Mouse (Mus musculus): ENCODE data around the gene Gli3. TPM values are rescaled to one million over a fixed set of nuclear protein-coding genes. Genes with fewer than 3 reads are reported as not detected.

Gli3 gene
- polyA plus RNA-seq (2015; fragmentation: Nextera tagmentation; extraction: Ambion mirVana), result 2.6 and 4.4 TPM in 2 replicates

- Histone ChIP-seq H3K36me3 (no peaks in the 10 kb centered on the region), H3K27ac (replicated peaks) (peak within 1 kb of the TSS; percentile 73), H3K4me2 (peak within 1 kb of the TSS; percentile 98), H3K27me3 (replicated peaks) (peaks cover 20% of the 10 kb centered on the region), H3K4me1 (peaks cover 20% of the 10 kb centered on the region), H3K9me3 (replicated peaks) (no peaks in the 10 kb centered on the region), H3K9ac (replicated peaks) (peak within 1 kb of the TSS; percentile 55), H3K4me3 (replicated peaks) (peak within 1 kb of the TSS; percentile 57)
- under 1% methylated on average over 48 of the region's 76 CpGs for WGBS
- peak; percentile 93 for ATAC-seq (ENCODE audit: low FRiP score)
These were observed at the start of gene Gli3 for GRCm38 (mm10) chr13:15462830-15463491. Gene Gli3, plus strand, starts transcription at chr13:15463235.

- 54% methylated on average over 10 of the region's 10 CpGs for WGBS
These were observed 41.8 kb upstream of the Gli3 start for GRCm38 (mm10) chr13:15421182-15421750.

GRCm38 (mm10) chr13:15442002-15442401 lies 21.0 kb upstream of the Gli3 start:
- Histone ChIP-seq H3K9me3 (replicated peaks) (no peaks in the 10 kb centered on the region), H3K27ac (replicated peaks) (no peak overlapping the region), H3K36me3 (no peaks in the 10 kb centered on the region), H3K4me2 (no peak overlapping the region), H3K4me3 (replicated peaks) (no peak overlapping the region), H3K4me1 (no peaks in the 10 kb centered on the region), H3K27me3 (replicated peaks) (no peaks in the 10 kb centered on the region), H3K9ac (replicated peaks) (no peak overlapping the region)
- WGBS, result 84% methylated on average over 4 of the region's 4 CpGs
- ATAC-seq (ENCODE audit: low FRiP score), result no peak

More at GRCm38 (mm10) chr13:15421182-15421750, 41.8 kb upstream of the Gli3 start:
- no peaks in the 10 kb centered on the region for H3K9me3 ChIP-seq (replicated peaks)
- peak overlapping the region; percentile 17 for H3K4me2 ChIP-seq
- H3K4me1 ChIP-seq, result no peaks in the 10 kb centered on the region
- H3K9ac ChIP-seq (replicated peaks), result no peak overlapping the region
- no peak for ATAC-seq (ENCODE audit: low FRiP score)
- no peak overlapping the region for H3K27ac ChIP-seq (replicated peaks)
- H3K27me3 ChIP-seq (replicated peaks), result no peaks in the 10 kb centered on the region
- no peaks in the 10 kb centered on the region for H3K36me3 ChIP-seq
- H3K4me3 ChIP-seq (replicated peaks), result no peak overlapping the region

- no peaks in the 10 kb centered on the region for H3K36me3 ChIP-seq
- WGBS, result 74% methylated on average over 4 of the region's 4 CpGs
- H3K9ac ChIP-seq (replicated peaks), result no peak overlapping the region
- H3K4me2 ChIP-seq, result no peak overlapping the region
- no peaks in the 10 kb centered on the region for H3K9me3 ChIP-seq (replicated peaks)
- no peak overlapping the region for H3K27ac ChIP-seq (replicated peaks)
- H3K4me1 ChIP-seq, result no peaks in the 10 kb centered on the region
- H3K4me3 ChIP-seq (replicated peaks), result no peak overlapping the region
- ATAC-seq (ENCODE audit: low FRiP score), result no peak
- no peaks in the 10 kb centered on the region for H3K27me3 ChIP-seq (replicated peaks)
These were observed 18.7 kb upstream of the Gli3 start for GRCm38 (mm10) chr13:15444312-15444711.

DNA sequence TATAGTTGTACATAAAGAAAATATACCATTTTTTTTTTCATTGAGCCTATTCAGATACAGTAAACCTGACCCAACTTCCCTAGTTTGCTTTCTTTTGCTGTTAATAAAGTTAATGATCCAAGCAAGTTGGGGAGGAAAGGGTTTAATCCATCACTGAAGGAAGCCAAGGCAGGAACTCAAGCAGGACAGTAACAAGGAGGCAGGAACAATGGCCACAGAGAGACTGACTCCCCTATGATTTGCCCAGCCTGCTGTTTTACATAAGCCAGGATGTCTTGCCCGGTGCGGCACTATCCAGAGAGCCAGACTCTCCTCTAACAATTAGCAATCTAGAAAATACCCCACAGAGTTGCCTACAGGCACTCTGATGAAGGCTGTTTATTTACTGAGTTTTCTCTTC lies 17.4 kb upstream of the Gli3 start:
- Histone ChIP-seq H3K4me1 (no peaks in the 10 kb centered on the region), H3K9ac (replicated peaks) (no peak overlapping the region), H3K27ac (replicated peaks) (no peak overlapping the region), H3K36me3 (no peaks in the 10 kb centered on the region), H3K27me3 (replicated peaks) (no peaks in the 10 kb centered on the region), H3K4me3 (replicated peaks) (no peak overlapping the region), H3K4me2 (no peak overlapping the region), H3K9me3 (replicated peaks) (no peaks in the 10 kb centered on the region)
- WGBS, result 50% methylated on average over 2 of the region's 2 CpGs
- ATAC-seq (ENCODE audit: low FRiP score), result no peak

- Histone ChIP-seq H3K27ac (replicated peaks) (no peak overlapping the region), H3K4me1 (no peaks in the 10 kb centered on the region), H3K9me3 (replicated peaks) (no peaks in the 10 kb centered on the region), H3K36me3 (no peaks in the 10 kb centered on the region), H3K27me3 (replicated peaks) (no peaks in the 10 kb centered on the region), H3K4me2 (no peak overlapping the region), H3K9ac (replicated peaks) (no peak overlapping the region), H3K4me3 (replicated peaks) (no peak overlapping the region)
- no peak for ATAC-seq (ENCODE audit: low FRiP score)
- WGBS, result 87% methylated on average over 8 of the region's 8 CpGs
These were observed 17.0 kb upstream of the Gli3 start for GRCm38 (mm10) chr13:15446004-15446403.

GRCm38 (mm10) chr13:15446782-15447564 lies 16.1 kb upstream of the Gli3 start:
- Histone ChIP-seq H3K9me3 (replicated peaks) (no peaks in the 10 kb centered on the region), H3K4me3 (replicated peaks) (no peak overlapping the region), H3K27me3 (replicated peaks) (no peaks in the 10 kb centered on the region), H3K36me3 (no peaks in the 10 kb centered on the region), H3K9ac (replicated peaks) (no peak overlapping the region), H3K4me2 (no peak overlapping the region), H3K27ac (replicated peaks) (no peak overlapping the region), H3K4me1 (no peaks in the 10 kb centered on the region)
- 85% methylated on average over 7 of the region's 7 CpGs for WGBS
- no peak for ATAC-seq (ENCODE audit: low FRiP score)

- ATAC-seq (ENCODE audit: low FRiP score), result no peak
- Histone ChIP-seq H3K9ac (replicated peaks) (no peak overlapping the region), H3K27ac (replicated peaks) (no peak overlapping the region), H3K9me3 (replicated peaks) (no peaks in the 10 kb centered on the region), H3K36me3 (no peaks in the 10 kb centered on the region), H3K4me1 (no peaks in the 10 kb centered on the region), H3K4me2 (no peak overlapping the region), H3K27me3 (replicated peaks) (no peaks in the 10 kb centered on the region), H3K4me3 (replicated peaks) (no peak overlapping the region)
- 62% methylated on average over 2 of the region's 2 CpGs for WGBS
These were observed 12.1 kb upstream of the Gli3 start for GRCm38 (mm10) chr13:15450941-15451340.

DNA sequence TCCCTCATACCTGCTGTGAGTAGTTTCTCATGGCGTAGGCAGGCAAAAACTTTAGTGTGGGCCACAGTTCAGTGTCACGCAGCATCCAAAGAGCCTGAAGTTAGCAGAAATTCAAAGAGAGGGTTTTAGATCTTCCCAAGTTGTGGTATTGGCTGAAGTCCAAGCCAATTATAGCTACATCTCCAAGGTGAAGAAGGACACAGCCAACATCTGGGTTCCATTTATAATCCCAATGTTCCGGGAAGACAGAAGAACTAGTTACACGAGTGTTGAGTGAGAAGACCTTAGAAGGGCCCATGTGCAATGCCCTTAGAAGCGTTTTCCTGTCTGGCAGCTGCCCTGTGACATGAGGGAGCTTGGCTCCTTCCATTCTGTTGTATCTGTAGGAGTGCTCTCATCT lies 5.2 kb upstream of the Gli3 start:
- Histone ChIP-seq H3K9ac (replicated peaks) (no peak overlapping the region), H3K27me3 (replicated peaks) (peaks cover 6% of the 10 kb centered on the region), H3K36me3 (no peaks in the 10 kb centered on the region), H3K9me3 (replicated peaks) (no peaks in the 10 kb centered on the region), H3K4me3 (replicated peaks) (no peak overlapping the region), H3K27ac (replicated peaks) (no peak overlapping the region), H3K4me2 (no peak overlapping the region), H3K4me1 (peaks cover 3% of the 10 kb centered on the region; the same call in 1 of the 2 replicates)
- no peak for ATAC-seq (ENCODE audit: low FRiP score)
- 78% methylated on average over 5 of the region's 5 CpGs for WGBS

- no peak for ATAC-seq (ENCODE audit: low FRiP score)
- Histone ChIP-seq H3K36me3 (no peaks in the 10 kb centered on the region), H3K4me2 (peak overlapping the region; percentile 98; the same call in 1 of the 2 replicates), H3K27me3 (replicated peaks) (peaks cover 20% of the 10 kb centered on the region), H3K4me1 (peaks cover 20% of the 10 kb centered on the region), H3K27ac (replicated peaks) (no peak overlapping the region), H3K9me3 (replicated peaks) (no peaks in the 10 kb centered on the region), H3K4me3 (replicated peaks) (peak overlapping the region; percentile 57; the same call in 1 of the 2 replicates), H3K9ac (replicated peaks) (no peak overlapping the region)
- WGBS, result 21% methylated on average over 7 of the region's 7 CpGs
These were observed 1.1 kb upstream of the Gli3 start for GRCm38 (mm10) chr13:15461926-15462325.

GRCm38 (mm10) chr13:15463492-15464080 lies 551 bp downstream of the Gli3 start:
- peak overlapping the region; percentile 73 for H3K27ac ChIP-seq (replicated peaks)
- under 1% methylated on average over 53 of the region's 70 CpGs for WGBS
- peak overlapping the region; percentile 55 for H3K9ac ChIP-seq (replicated peaks)
- H3K36me3 ChIP-seq, result no peaks in the 10 kb centered on the region
- H3K4me1 ChIP-seq, result peaks cover 20% of the 10 kb centered on the region
- peak overlapping the region; percentile 57 for H3K4me3 ChIP-seq (replicated peaks)
- H3K9me3 ChIP-seq (replicated peaks), result no peaks in the 10 kb centered on the region
- H3K4me2 ChIP-seq, result peak overlapping the region; percentile 98
- peak; percentile 70; the same call in 1 of the 2 replicates for ATAC-seq (ENCODE audit: low FRiP score)
- peaks cover 20% of the 10 kb centered on the region for H3K27me3 ChIP-seq (replicated peaks)

All from neural tube, embryonic 15.5 days (tissue).